Mouse (Mus musculus) embryonic facial prominence, embryonic 15.5 days (tissue): ENCODE results near the gene Atxn1. TPM values are rescaled to one million over a fixed set of nuclear protein-coding genes. Genes with fewer than 3 reads are reported as not detected.

Experiments
- ATAC-seq: fragments of 200-750 bp; cut with Nextera tagmentation; 2 replicates; pipeline ENCODE4 v1.8.0; 2017; ENCODE audit warnings: low read depth, moderate TSS enrichment; ENCODE audit not compliant: insufficient number of reproducible peaks, low FRiP score, low TSS enrichment
- H3K27ac ChIP-seq: fragments of 300-500 bp; sonication (generic); replicated peaks from 2 replicates; pipeline ENCODE4 v1.5.1; 2015; ENCODE audit warnings: mild to moderate bottlenecking, inconsistent platforms
- H3K27me3 ChIP-seq: fragments of 300-500 bp; sonication (generic); 2 replicates; pipeline ENCODE4 v1.6.1; 2015; ENCODE audit warnings: inconsistent platforms
- H3K36me3 ChIP-seq: fragments of 300-500 bp; sonication (generic); 2 replicates; pipeline ENCODE4 v1.6.1; 2015; ENCODE audit warnings: mild to moderate bottlenecking, inconsistent platforms
- H3K4me1 ChIP-seq: fragments of 300-500 bp; sonication (generic); 2 replicates; pipeline ENCODE4 v1.6.1; 2015; ENCODE audit warnings: inconsistent platforms
- H3K4me2 ChIP-seq: fragments of 300-500 bp; sonication (generic); replicated peaks from 2 replicates; pipeline ENCODE4 v1.6.1; 2015; ENCODE audit warnings: mild to moderate bottlenecking, inconsistent platforms
- H3K4me3 ChIP-seq: fragments of 300-500 bp; sonication (generic); replicated peaks from 2 replicates; pipeline ENCODE4 v1.5.1; 2015; ENCODE audit warnings: mild to moderate bottlenecking, inconsistent platforms
- H3K9ac ChIP-seq: fragments of 300-500 bp; sonication (generic); 2 replicates; pipeline ENCODE4 v1.6.1; 2015; ENCODE audit warnings: inconsistent platforms
- H3K9me3 ChIP-seq: fragments of 300-500 bp; sonication (generic); replicated peaks from 2 replicates; pipeline ENCODE4 v1.6.1; 2016; ENCODE audit warnings: inconsistent platforms
- WGBS: fragments of 180-500 bp; shearing (Covaris S2); methylation state at CpG from one replicate; pipeline ENCODE4 v1.1.7; 2015; 5-methylcytosine and 5-hydroxymethylcytosine counted together
- polyA plus RNA-seq: library from polyadenylated mRNA; unstranded; fragments of >200 nt; fragmentation: Nextera tagmentation; extraction: Ambion mirVana; gene quantifications from 2 replicates; pipeline ENCODE4 v1.2.1, GENCODE M21; 2015

Atxn1 gene
- polyA plus RNA-seq, 1 experiment from 2014 or later = 7.2 TPM

DNA sequence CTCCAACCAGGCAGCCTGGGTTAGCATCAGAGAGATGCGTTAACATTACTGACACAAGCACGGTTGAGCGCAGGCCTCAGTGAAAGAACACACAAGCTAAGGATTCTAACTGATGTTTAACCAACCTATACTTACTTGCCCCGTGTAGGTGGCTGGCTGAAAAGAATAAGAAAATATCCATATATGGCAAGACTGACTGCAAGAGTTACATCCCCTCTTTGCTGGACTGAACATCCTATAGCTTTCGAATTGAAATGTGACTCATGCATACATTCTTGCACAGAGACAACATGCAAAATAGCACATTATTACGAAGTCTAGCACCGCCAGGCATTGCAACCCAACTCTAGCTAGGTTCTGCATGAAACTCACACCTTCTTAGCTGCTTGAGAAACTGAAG is 91.8 kb downstream of the Atxn1 start:
- ATAC-seq = no peak
- H3K4me2 ChIP-seq = no peak overlapping the region
- WGBS = 74% methylated on average over 7 of the region's 7 CpGs
- no peaks in the 10 kb centered on the region for H3K9me3 ChIP-seq
- H3K4me1 ChIP-seq = peaks cover 20% of the 10 kb centered on the region
- no peak overlapping the region for H3K9ac ChIP-seq
- no peaks in the 10 kb centered on the region for H3K36me3 ChIP-seq
- H3K27me3 ChIP-seq = no peaks in the 10 kb centered on the region
- H3K27ac ChIP-seq = no peak overlapping the region
- H3K4me3 ChIP-seq = no peak overlapping the region

DNA sequence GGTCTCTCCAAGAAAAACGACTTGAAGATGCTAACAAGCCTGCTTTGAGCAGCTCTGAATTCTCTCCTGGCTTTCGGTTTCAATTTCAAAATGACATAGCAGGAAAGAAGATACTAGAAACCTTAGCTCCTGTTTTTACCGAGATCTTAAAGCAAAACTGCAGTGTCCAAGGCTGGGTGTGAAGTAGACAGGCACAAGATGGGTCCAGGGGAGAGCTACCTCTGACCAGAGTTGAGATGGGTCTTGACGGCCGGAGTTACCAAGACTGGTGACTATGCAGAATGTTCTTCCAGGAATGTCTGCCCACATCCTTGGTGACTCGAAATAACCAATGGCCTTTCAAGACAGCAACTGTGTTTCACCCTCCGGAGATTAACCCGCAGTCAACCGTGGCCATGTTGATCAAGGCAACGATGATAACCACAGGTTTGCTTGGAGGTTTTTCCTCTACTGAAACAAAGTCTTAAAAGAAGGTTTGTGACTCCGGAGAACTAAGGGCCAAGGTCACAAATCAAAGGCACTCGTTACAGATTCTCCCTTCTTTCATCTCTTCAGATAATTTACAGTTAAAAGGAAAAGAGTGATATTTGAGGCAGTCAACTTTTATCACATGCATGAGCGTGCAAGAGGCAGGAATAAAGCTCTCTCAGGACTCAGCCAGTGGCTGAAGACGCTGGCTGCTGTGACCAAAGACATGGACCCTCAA is 92.6 kb downstream of the Atxn1 start:
- H3K9me3 ChIP-seq = no peaks in the 10 kb centered on the region
- peaks cover 24% of the 10 kb centered on the region for H3K4me1 ChIP-seq
- 59% methylated on average over 14 of the region's 14 CpGs for WGBS
- no peaks in the 10 kb centered on the region for H3K27me3 ChIP-seq
- no peaks in the 10 kb centered on the region for H3K36me3 ChIP-seq
- ATAC-seq = no peak
- H3K27ac ChIP-seq = 0 out of 2 replicates have a peak overlapping the region, but pooled peaks have one; percentile 39
- H3K4me2 ChIP-seq = peak overlapping the region; percentile 29
- H3K9ac ChIP-seq = no peak overlapping the region
- peak overlapping the region; percentile 17; the same call in 1 of the 2 replicates for H3K4me3 ChIP-seq

DNA sequence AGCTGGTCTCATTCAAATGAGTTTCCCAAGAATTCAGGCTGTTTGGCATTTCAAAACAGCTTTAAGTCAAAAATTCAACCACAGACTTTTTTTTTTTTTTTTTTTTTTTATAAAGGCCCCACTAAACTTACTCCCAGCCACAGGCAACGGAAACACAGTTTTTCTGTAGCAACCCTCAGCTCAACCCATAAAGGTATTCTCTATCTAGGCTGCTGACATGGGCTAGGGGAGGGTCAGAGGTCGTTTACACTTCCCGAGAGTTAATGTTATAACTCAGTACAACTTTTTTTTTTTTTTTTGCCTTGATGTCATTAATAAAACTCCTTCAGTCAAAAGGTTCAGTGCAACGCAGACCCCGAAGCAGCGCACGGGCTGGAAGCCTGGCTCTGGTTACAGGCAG is 93.3 kb downstream of the Atxn1 start:
- Histone ChIP-seq H3K27ac (0 out of 2 replicates have a peak overlapping the region, but pooled peaks have one; percentile 39), H3K4me1 (peaks cover 25% of the 10 kb centered on the region), H3K4me3 (0 out of 2 replicates have a peak overlapping the region, but pooled peaks have one; percentile 17), H3K36me3 (no peaks in the 10 kb centered on the region), H3K27me3 (no peaks in the 10 kb centered on the region), H3K4me2 (peak overlapping the region; percentile 29; the same call in 1 of the 2 replicates), H3K9me3 (no peaks in the 10 kb centered on the region), H3K9ac (no peak overlapping the region)
- WGBS = 32% methylated on average over 7 of the region's 7 CpGs
- no peak for ATAC-seq

DNA sequence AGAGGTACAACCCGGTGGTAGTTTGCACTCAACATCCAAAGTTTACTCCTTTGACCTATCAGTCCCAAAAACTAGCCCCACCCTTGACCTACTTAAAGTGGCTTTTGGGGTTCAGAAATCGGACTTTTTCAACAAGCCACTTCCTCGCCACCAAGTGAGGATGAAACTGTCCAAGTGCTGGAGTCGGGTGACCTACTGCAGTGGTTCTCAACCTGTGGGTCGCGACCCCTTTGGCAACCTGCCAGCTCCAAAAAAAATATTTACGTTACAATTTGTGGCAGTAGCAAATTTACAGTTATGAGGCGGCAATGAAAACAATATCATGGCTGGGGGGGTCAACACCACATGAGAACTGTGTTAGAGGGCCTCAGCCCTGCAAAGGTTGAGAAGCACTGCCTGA is 95.9 kb downstream of the Atxn1 start:
- no peak overlapping the region for H3K4me3 ChIP-seq
- 82% methylated on average over 8 of the region's 8 CpGs for WGBS
- no peak overlapping the region for H3K27ac ChIP-seq
- H3K4me2 ChIP-seq = no peak overlapping the region
- H3K36me3 ChIP-seq = no peaks in the 10 kb centered on the region
- peaks cover 25% of the 10 kb centered on the region for H3K4me1 ChIP-seq
- H3K9me3 ChIP-seq = no peaks in the 10 kb centered on the region
- H3K27me3 ChIP-seq = no peaks in the 10 kb centered on the region
- no peak overlapping the region for H3K9ac ChIP-seq
- ATAC-seq = no peak

DNA sequence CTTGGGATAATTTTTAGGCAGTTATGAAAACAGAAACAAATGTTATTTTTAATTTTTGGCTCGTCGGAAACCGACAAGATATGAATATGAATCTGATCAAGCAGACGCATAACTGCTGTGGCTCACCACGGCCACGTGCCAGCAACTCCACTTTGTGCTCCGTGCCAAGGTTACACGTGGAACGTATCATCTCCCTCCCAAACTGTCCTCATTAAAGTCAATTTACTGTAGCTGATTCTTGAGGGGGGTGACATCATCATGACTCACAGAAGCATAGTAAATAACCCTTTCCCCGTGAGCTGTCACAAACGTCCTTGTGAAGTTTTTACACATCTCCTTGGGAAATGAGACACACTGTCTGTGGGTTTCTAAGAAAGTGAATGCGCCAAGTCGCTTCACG is 97.5 kb downstream of the Atxn1 start:
- peaks cover 21% of the 10 kb centered on the region for H3K4me1 ChIP-seq
- H3K27ac ChIP-seq = no peak overlapping the region
- WGBS = 44% methylated on average over 14 of the region's 14 CpGs
- no peaks in the 10 kb centered on the region for H3K27me3 ChIP-seq
- H3K36me3 ChIP-seq = no peaks in the 10 kb centered on the region
- H3K4me3 ChIP-seq = no peak overlapping the region
- H3K9me3 ChIP-seq = no peaks in the 10 kb centered on the region
- H3K4me2 ChIP-seq = no peak overlapping the region
- H3K9ac ChIP-seq = no peak overlapping the region
- ATAC-seq = no peak; the same call in 1 of the 2 replicates

DNA sequence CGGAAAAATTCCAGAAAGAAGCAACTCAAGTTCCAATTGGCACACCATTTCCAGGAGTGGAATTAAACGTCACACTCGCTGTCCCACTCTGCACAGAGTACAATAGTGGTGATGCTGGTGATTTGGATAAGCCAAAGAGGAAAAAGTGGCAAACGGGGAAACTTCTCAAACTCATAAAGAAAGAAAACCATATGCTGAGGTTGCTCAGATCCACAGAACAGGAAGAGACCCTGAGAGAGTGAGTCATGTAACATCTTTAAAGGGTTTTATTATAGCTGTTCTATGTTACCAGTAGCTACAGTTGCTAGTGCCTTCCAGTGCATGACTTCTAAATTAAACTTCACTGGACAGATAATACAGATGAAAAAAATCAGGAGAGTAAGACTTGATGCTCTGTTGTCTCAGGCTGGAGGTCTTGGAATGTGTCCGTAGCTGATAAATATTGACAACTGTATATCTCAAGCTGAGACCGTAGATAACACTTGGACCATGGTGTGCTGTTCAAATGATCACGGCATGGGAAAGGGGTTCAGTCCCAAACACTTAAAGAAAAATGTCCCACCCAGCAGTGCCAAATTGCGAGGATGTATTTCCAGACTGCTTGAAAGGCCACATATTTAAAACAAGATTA is 98.1 kb downstream of the Atxn1 start:
- 76% methylated on average over 8 of the region's 8 CpGs for WGBS
- no peaks in the 10 kb centered on the region for H3K27me3 ChIP-seq
- ATAC-seq = no peak
- no peak overlapping the region for H3K9ac ChIP-seq
- H3K27ac ChIP-seq = no peak overlapping the region
- H3K4me3 ChIP-seq = no peak overlapping the region
- H3K4me2 ChIP-seq = no peak overlapping the region
- H3K36me3 ChIP-seq = no peaks in the 10 kb centered on the region
- H3K9me3 ChIP-seq = no peaks in the 10 kb centered on the region
- H3K4me1 ChIP-seq = peaks cover 21% of the 10 kb centered on the region

DNA sequence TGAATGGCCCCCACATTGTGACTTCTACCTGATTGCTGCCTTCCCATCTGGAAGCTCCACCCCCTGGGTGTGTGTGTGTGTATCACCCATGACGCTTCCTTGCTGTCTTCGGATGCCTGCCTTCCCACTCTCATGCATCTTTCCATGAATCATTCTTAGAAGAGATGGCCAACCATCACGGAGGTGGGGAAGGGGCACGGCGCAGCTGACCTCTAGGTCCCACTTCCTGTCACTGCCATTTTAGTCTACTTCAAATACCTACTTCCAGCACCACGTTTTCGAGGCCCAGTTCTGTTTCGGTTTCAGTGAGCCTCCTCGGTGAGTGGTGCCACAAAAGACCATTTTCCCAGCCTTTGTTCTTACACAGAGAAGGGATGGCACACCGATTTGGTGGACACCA is 99.2 kb downstream of the Atxn1 start:
- Histone ChIP-seq H3K4me3 (no peak overlapping the region), H3K36me3 (no peaks in the 10 kb centered on the region), H3K27me3 (no peaks in the 10 kb centered on the region), H3K4me1 (peaks cover 23% of the 10 kb centered on the region), H3K27ac (no peak overlapping the region), H3K9me3 (no peaks in the 10 kb centered on the region), H3K9ac (no peak overlapping the region), H3K4me2 (no peak overlapping the region)
- ATAC-seq = no peak
- 90% methylated on average over 10 of the region's 10 CpGs for WGBS

DNA sequence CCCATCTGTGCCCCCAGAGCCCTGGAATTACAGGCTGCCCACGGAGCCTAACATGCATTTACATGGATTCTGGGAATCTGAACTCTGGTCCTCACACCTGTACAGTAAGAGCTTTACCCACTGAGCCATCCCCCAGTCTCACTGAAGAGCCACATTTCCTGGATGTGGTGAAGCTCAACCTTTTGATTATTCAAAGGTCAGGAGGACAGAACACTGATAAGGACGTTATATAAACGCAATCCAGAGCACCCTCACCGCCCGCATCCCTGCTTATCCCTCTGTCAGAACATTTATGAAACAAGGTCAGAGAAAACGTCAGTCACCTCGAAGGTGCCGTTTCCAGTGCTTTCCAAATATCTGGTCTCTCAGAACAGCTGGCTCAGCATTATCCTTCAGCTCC is 101.0 kb downstream of the Atxn1 start:
- Histone ChIP-seq H3K27ac (no peak overlapping the region), H3K9me3 (no peaks in the 10 kb centered on the region), H3K27me3 (no peaks in the 10 kb centered on the region), H3K4me2 (no peak overlapping the region), H3K36me3 (no peaks in the 10 kb centered on the region), H3K9ac (no peak overlapping the region), H3K4me3 (no peak overlapping the region), H3K4me1 (peaks cover 23% of the 10 kb centered on the region)
- no peak for ATAC-seq
- 85% methylated on average over 8 of the region's 8 CpGs for WGBS

DNA sequence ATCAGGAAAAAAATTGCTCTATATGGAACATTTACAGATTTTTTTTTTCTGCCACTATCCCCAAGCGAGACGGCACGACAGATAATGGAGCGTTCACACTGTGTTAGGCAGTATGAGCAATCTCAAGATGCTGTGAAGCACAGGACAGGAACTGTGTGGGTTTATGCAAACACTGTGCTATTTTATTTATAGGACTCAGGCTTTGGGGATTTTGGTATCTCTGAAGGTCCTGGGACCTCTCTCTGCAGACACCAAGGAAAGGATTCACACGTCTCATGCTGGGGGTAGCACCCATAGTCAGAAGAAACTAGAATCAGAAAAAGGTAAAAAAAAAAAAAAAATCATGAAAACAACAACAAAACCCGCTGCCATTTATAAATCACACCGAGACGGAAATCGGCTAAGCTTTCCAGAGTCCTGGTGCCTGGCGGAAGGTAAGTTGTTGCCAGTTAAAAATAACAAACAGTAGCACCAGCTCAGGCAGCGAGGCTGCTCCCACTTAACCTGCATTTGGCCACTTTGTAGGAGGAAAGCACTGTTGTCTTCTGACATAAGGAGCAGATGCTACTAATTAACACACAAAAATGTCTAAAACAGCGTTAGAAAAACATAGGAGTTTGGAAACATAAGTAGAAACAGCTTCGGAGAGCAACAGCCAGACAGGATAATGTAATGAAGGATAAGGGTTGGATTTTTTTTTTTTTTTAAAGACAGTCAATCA is 102.8 kb downstream of the Atxn1 start:
- Histone ChIP-seq H3K4me1 (peaks cover 11% of the 10 kb centered on the region), H3K27ac (no peak overlapping the region), H3K36me3 (no peaks in the 10 kb centered on the region), H3K4me2 (no peak overlapping the region; the same call in 1 of the 2 replicates), H3K4me3 (no peak overlapping the region), H3K9ac (no peak overlapping the region), H3K27me3 (no peaks in the 10 kb centered on the region), H3K9me3 (no peaks in the 10 kb centered on the region)
- no peak for ATAC-seq
- WGBS = 40% methylated on average over 13 of the region's 13 CpGs

DNA sequence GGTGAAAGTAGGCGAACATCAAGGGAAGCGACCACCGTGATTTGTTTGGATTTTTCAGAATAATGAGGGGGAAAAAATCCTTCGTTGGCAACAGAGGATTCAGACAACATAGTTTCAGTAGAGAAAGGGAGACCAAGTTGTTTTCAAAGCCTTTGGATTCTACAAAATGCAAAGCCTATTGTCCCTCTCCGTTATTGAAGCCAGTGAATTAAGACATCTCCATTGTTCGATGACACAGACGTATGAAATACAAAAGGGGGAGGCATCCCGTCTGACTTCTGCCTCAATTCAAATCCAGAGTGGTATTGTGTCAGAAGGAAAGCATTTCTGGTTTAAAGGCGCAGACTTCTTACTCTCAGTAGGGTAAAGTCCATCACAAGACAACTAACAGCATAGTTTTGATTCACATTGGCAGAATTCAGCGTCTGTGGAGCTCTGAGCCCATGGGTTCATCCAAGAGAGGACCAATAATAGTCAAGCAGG is 103.7 kb downstream of the Atxn1 start:
- ATAC-seq = no peak
- Histone ChIP-seq H3K9me3 (no peaks in the 10 kb centered on the region), H3K4me2 (no peak overlapping the region), H3K9ac (no peak overlapping the region), H3K4me1 (peaks cover 11% of the 10 kb centered on the region), H3K27me3 (no peaks in the 10 kb centered on the region), H3K27ac (no peak overlapping the region), H3K4me3 (no peak overlapping the region), H3K36me3 (no peaks in the 10 kb centered on the region)
- 58% methylated on average over 10 of the region's 10 CpGs for WGBS

DNA sequence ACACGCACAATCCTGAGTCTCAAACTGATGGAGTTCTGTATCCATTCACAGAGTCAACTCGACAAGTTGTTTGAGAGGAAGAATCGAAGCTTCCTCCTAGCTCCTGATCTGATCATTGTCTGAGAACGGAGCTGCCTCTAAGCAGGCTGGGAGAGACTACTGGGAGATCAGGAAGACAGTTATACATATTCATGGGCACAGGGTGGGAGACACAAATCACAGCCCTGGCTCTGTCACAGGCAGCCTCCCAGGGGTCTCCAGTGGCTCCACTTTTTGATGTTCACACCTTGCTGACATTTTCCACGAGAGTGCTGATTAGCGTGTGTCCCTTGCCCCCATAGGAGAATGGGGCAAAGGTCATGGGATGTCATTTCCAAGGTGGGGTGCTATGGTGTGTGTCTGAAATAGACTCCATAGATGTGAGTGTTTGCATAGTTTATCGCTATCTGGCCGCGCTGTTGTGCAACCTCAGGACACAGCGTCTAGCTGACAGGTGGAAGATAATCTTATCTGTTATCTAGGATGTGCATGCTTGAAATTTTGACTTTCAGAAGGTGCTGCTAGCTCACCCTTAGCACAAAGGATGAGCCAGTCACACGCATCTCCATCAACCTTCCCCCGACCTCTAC is 105.6 kb downstream of the Atxn1 start:
- no peak overlapping the region for H3K4me2 ChIP-seq

More for the DNA sequence above, 105.6 kb downstream of the Atxn1 start:
- Histone ChIP-seq H3K4me1 (peaks cover 11% of the 10 kb centered on the region), H3K9me3 (no peaks in the 10 kb centered on the region), H3K36me3 (no peaks in the 10 kb centered on the region), H3K4me3 (no peak overlapping the region), H3K27ac (no peak overlapping the region), H3K27me3 (no peaks in the 10 kb centered on the region), H3K9ac (no peak overlapping the region)
- 84% methylated on average over 12 of the region's 12 CpGs for WGBS
- no peak for ATAC-seq
